Comparison of ENCODE assay signal across 12 mouse cellular contexts in the genomic region with DNA sequence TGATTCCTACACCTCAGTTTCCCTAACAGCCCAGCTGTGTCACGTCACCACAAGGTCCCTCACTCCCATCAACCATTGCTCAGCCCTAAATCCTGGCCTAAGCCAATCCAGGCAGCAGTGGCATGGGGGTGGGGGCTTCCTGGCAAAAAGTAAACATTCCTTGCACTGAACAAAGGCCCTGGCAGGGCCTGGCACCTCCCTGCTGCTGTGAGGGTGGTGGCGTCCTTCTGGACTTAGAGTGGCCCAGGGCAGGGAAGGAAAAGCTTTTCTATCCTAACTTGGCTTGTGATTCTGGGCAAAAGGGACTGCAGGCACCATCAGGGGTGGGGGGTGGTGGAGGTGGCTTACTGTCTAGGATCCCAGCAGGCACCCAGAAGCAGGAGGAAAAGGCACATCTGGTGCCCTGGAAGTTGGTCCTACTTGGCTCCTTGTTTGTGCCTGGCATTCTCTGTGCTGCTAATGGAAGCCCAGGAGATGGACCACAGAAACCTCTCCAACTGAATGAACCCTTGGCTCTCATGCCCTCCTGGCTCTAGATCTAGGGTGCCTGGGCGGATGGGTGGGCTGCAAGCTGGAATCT. TPM values are rescaled to one million over a fixed set of nuclear protein-coding genes. Genes with fewer than 3 reads are reported as not detected.
DNase-seq lines count a peak whose midpoint lies in the region; ATAC-seq and TF ChIP-seq lines count a peak whose summit lies in the region.
"Had no signal": no experiment of that assay in that cellular context is flagged by ENCODE, and none has a peak within 500 bp of the region (broad histone marks: within the 10 kb centered on the region; RNA-seq: fewer than 3 reads in every experiment).

No protein-coding gene starts in this region.

- no peak for TF ChIP-seq CTCF in brain, embryonic 14.5 days (IDR thresholded peaks at IDR 0.05; ENCODE audit: borderline replicate concordance, extremely low read depth, insufficient read depth, insufficient read length)
- TF ChIP-seq CTCF in lung, postnatal 0 days (IDR thresholded peaks at IDR 0.05), result no peak

- H3K4me2 ChIP-seq in heart, embryonic 16.5 days (ENCODE audit: low read depth, low read length), result no peak overlapping the region
- no peak overlapping the region for H3K4me2 ChIP-seq in forebrain, embryonic 16.5 days (ENCODE audit: low read length)
- no peak overlapping the region for H3K4me2 ChIP-seq in lung, postnatal 0 days (replicated peaks; ENCODE audit: low read depth, low read length)

- no peak for TF ChIP-seq POLR2A in brain, embryonic 14.5 days (IDR thresholded peaks at IDR 0.05; ENCODE audit: borderline replicate concordance, extremely low read depth, insufficient read depth, insufficient read length, poor library complexity, severe bottlenecking)

- no peak overlapping the region; the same call in 1 of the 2 replicates for H3K27ac ChIP-seq in heart, embryonic 16.5 days (ENCODE audit: low read length)
- 0 out of 2 replicates have a peak overlapping the region, but pooled peaks have one; percentile 23 for H3K27ac ChIP-seq in forebrain, embryonic 16.5 days (ENCODE audit: low read length)
- H3K27ac ChIP-seq in lung, postnatal 0 days (ENCODE audit: low read length), result peak overlapping the region; percentile 87

- WGBS in heart, embryonic 16.5 days, result 74% methylated on average over 3 of the region's 3 CpGs
- WGBS in forebrain, embryonic 16.5 days, result 50% methylated on average over 3 of the region's 3 CpGs
- 38% methylated on average over 3 of the region's 3 CpGs for WGBS in lung, postnatal 0 days

- peak; percentile 62; the same call in 1 of the 2 replicates for TF ChIP-seq EP300 in lung, postnatal 0 days (IDR thresholded peaks at IDR 0.05)

- H3K4me1 ChIP-seq in heart, embryonic 16.5 days (ENCODE audit: control insufficient read depth, insufficient read depth, low read length), result peaks cover 44% of the 10 kb centered on the region
- peaks cover 73% of the 10 kb centered on the region for H3K4me1 ChIP-seq in forebrain, embryonic 16.5 days (replicated peaks; ENCODE audit: control insufficient read depth, insufficient read depth, low read length)
- H3K4me1 ChIP-seq in lung, postnatal 0 days (ENCODE audit: insufficient read depth, low read depth, low read length), result peaks cover 68% of the 10 kb centered on the region

- H3K36me3 ChIP-seq in heart, embryonic 16.5 days (ENCODE audit: control insufficient read depth, insufficient read depth), result no peaks in the 10 kb centered on the region
- H3K36me3 ChIP-seq in forebrain, embryonic 16.5 days (ENCODE audit: control insufficient read depth, insufficient read depth), result no peaks in the 10 kb centered on the region
- H3K36me3 ChIP-seq in lung, postnatal 0 days (ENCODE audit: insufficient read depth, low read length), result peaks cover 7% of the 10 kb centered on the region; the same call in 1 of the 2 replicates

- no peak overlapping the region for H3K4me3 ChIP-seq in heart, embryonic 16.5 days (ENCODE audit: low read length)
- no peak overlapping the region for H3K4me3 ChIP-seq in forebrain, embryonic 16.5 days (replicated peaks; ENCODE audit: low read length)
- no peak overlapping the region for H3K4me3 ChIP-seq in lung, postnatal 0 days (ENCODE audit: low read depth, low read length)

- no peak for ATAC-seq in heart, embryonic 16.5 days (replicated peaks; ENCODE audit: extremely low read depth, insufficient read depth, low FRiP score)
- ATAC-seq in forebrain, embryonic 16.5 days, result no peak
- peak; percentile 69 for ATAC-seq in lung, postnatal 0 days
- no peak for ATAC-seq in megakaryocyte progenitor cell, adult 5-6 weeks (replicated peaks; ENCODE audit: poor library complexity)

- H3K9ac ChIP-seq in heart, embryonic 16.5 days (ENCODE audit: low read length), result 0 out of 2 replicates have a peak overlapping the region, but pooled peaks have one; percentile 21
- H3K9ac ChIP-seq in forebrain, embryonic 16.5 days (replicated peaks; ENCODE audit: low read depth, low read length), result 0 out of 2 replicates have a peak overlapping the region, but pooled peaks have one; percentile 3
- no peak overlapping the region for H3K9ac ChIP-seq in lung, postnatal 0 days (replicated peaks; ENCODE audit: low read depth)

- DNase-seq in heart, postnatal 4 days, result no peak
- peak; percentile 68 for DNase-seq in brain, embryonic 14.5 days (ENCODE audit: low read depth)
- peak; percentile 71 for DNase-seq in lung, postnatal 0 days (ENCODE audit: low spot score)
- no peak for DNase-seq in layer of hippocampus, adult 8-10 months (ENCODE audit: low spot score in 2 of 2)
- DNase-seq in adrenal gland, postnatal 10 days, result no peak
- DNase-seq: heart, postnatal 36 days; retina, postnatal 1 day; thymus, postnatal 25 days had no signal

- peaks cover 17% of the 10 kb centered on the region for H3K27me3 ChIP-seq in heart, embryonic 16.5 days (ENCODE audit: control insufficient read depth, insufficient read depth, low read length)
- H3K27me3 ChIP-seq in forebrain, embryonic 16.5 days (replicated peaks; ENCODE audit: control insufficient read depth, insufficient read depth, low read length), result no peaks in the 10 kb centered on the region
- H3K27me3 ChIP-seq in lung, postnatal 0 days (replicated peaks; ENCODE audit: insufficient read depth, low read length), result no peaks in the 10 kb centered on the region

- H3K9me3 ChIP-seq in heart, embryonic 16.5 days (replicated peaks; ENCODE audit: control insufficient read depth, low read length), result no peaks in the 10 kb centered on the region
- H3K9me3 ChIP-seq in forebrain, embryonic 16.5 days (ENCODE audit: control insufficient read depth, low read length), result no peaks in the 10 kb centered on the region
- H3K9me3 ChIP-seq in lung, postnatal 0 days (ENCODE audit: low read length), result no peaks in the 10 kb centered on the region

RNA-seq across cellular contexts. Expression of a gene that starts 7.6 kb away (rescaled TPM):
- polyA plus RNA-seq in heart, embryonic 16.5 days (2015; fragmentation: Nextera tagmentation; extraction: Ambion mirVana), result 3.9 and 4.7 TPM in 2 replicates
- 10 to 100 TPM; 18.7 to 20.9 TPM for total RNA-seq in heart, postnatal 4 days (2021)
- 163 and 176 TPM in 2 replicates for polyA plus RNA-seq in brain, embryonic 14.5 days (2012; rRNA removed)
- polyA plus RNA-seq in forebrain, embryonic 16.5 days (2015; fragmentation: Nextera tagmentation; extraction: Ambion mirVana), result 11.0 and 14.9 TPM in 2 replicates
- polyA plus RNA-seq in lung, postnatal 0 days (2015; fragmentation: Nextera tagmentation; extraction: Ambion mirVana), result 23.4 and 24.9 TPM in 2 replicates
- not detected in 2 replicates for total RNA-seq in megakaryocyte progenitor cell, adult 5-6 weeks (2015)
- 1.00 TPM in 1 of 2 replicates, not detected in the other for total RNA-seq in megakaryocyte progenitor cell, adult 5-6 weeks (2017)
- total RNA-seq in layer of hippocampus, adult 8-10 months (2022), result 1 to 10 TPM; 5.4 to 9.3 (median 6.5) TPM
- 10 to 100 TPM; 20.2 to 24.8 TPM for total RNA-seq in adrenal gland, postnatal 10 days (2021)

RNA-seq across cellular contexts. Expression of a gene that starts 23.2 kb away (rescaled TPM):
- polyA plus RNA-seq in heart, embryonic 16.5 days (2015; fragmentation: Nextera tagmentation; extraction: Ambion mirVana), result 0.39 TPM in 2 replicates
- total RNA-seq in heart, postnatal 4 days (2021), result not detected
- polyA plus RNA-seq in brain, embryonic 14.5 days (2012; rRNA removed), result 0.39 and 0.48 TPM in 2 replicates
- polyA plus RNA-seq in forebrain, embryonic 16.5 days (2015; fragmentation: Nextera tagmentation; extraction: Ambion mirVana), result 1.2 and 1.4 TPM in 2 replicates
- polyA plus RNA-seq in lung, postnatal 0 days (2015; fragmentation: Nextera tagmentation; extraction: Ambion mirVana), result 0.23 and 0.30 TPM in 2 replicates
- total RNA-seq in megakaryocyte progenitor cell, adult 5-6 weeks (2015), result 0.12 TPM in 1 of 2 replicates, not detected in the other
- total RNA-seq in megakaryocyte progenitor cell, adult 5-6 weeks (2017), result not detected in 2 replicates
- under 1 TPM; 0.14 to 0.43 (median 0.27) TPM for total RNA-seq in layer of hippocampus, adult 8-10 months (2022)
- under 1 TPM; 0.33 to 0.42 TPM for total RNA-seq in adrenal gland, postnatal 10 days (2021)
- total RNA-seq: heart, postnatal 36 days; megakaryocyte-erythroid progenitor cell, adult 5-6 weeks had no signal

RNA-seq across cellular contexts. Expression of a gene that starts 33.4 kb away (rescaled TPM):
- 3.3 and 3.9 TPM in 2 replicates for polyA plus RNA-seq in heart, embryonic 16.5 days (2015; fragmentation: Nextera tagmentation; extraction: Ambion mirVana)
- 1 to 10 TPM; 8.0 to 8.1 TPM for total RNA-seq in heart, postnatal 4 days (2021)
- polyA plus RNA-seq in brain, embryonic 14.5 days (2012; rRNA removed), result 79.7 and 82.3 TPM in 2 replicates
- 30.4 and 32.6 TPM in 2 replicates for polyA plus RNA-seq in forebrain, embryonic 16.5 days (2015; fragmentation: Nextera tagmentation; extraction: Ambion mirVana)
- 0.51 and 0.81 TPM in 2 replicates for polyA plus RNA-seq in lung, postnatal 0 days (2015; fragmentation: Nextera tagmentation; extraction: Ambion mirVana)
- not detected in 2 replicates for total RNA-seq in megakaryocyte progenitor cell, adult 5-6 weeks (2015)
- not detected in 2 replicates for total RNA-seq in megakaryocyte progenitor cell, adult 5-6 weeks (2017)
- total RNA-seq in layer of hippocampus, adult 8-10 months (2022), result 10 to 100 TPM; 61.3 to 74.3 (median 69.2) TPM
- 10 to 100 TPM; 42.0 to 95.1 TPM for total RNA-seq in adrenal gland, postnatal 10 days (2021)
- total RNA-seq: megakaryocyte-erythroid progenitor cell, adult 5-6 weeks had no signal

Comparison
In these comparisons a context has a peak if more than half of its experiments do, and no peak if none do; other contexts are left out.
1. DNase-seq: peak in brain, embryonic 14.5 days (single experiment) and lung, postnatal 0 days (single experiment); none in heart, postnatal 4 days (single experiment), layer of hippocampus, adult 8-10 months (0 of 2) and adrenal gland, postnatal 10 days (single experiment).
2. RNA of a gene that starts 33.4 kb away (total RNA-seq): 42.0 to 95.1 TPM in adrenal gland, postnatal 10 days, 61.3 to 74.3 TPM in layer of hippocampus, adult 8-10 months and 8.0 to 8.1 TPM in heart, postnatal 4 days; not detected in megakaryocyte progenitor cell, adult 5-6 weeks; every median in the first group is over 4 times any median in the second.